Mouse (Mus musculus): ENCODE measurements around the gene Dync1i1. TPM values are rescaled to one million over a fixed set of nuclear protein-coding genes. Genes with fewer than 3 reads are reported as not detected.

Dync1i1 gene
- polyA plus RNA-seq, 1 experiment from 2014 or later: 5.2 TPM

DNA sequence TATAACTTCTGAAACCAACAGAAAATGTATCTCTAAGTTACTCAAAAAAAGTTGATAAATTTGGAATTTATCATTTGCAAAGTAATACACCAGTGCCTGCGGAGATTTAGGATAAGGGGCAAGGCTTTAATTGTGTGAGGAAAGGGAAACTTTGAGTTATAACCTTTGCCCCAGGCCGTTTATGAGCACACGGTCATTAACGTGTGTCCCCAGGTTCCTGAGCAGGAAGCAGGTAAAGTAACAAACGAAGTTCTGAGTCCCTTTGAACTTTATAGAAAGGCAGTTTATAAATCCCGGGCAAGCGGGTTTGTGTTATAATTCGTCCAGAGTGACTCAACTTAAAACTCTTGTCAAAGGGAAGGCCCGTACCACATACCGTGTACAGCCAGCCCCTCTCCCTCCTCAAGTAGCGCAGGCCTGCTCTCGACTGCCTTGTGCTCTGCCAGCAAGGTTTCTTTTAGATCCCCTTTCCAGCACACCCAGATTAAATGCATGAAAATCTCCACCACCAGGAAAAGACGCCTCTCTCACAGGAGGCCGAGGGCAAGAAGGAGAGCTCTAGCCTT, 103.1 kb downstream of the Dync1i1 start:
- no peak overlapping the region for H3K27ac ChIP-seq (ENCODE audit: low read depth, low read length)
- H3K9me3 ChIP-seq (ENCODE audit: control insufficient read depth, low read length): no peaks in the 10 kb centered on the region
- H3K27me3 ChIP-seq (ENCODE audit: control insufficient read depth, insufficient read depth, low read length): no peaks in the 10 kb centered on the region
- no peaks in the 10 kb centered on the region for H3K4me1 ChIP-seq (ENCODE audit: control insufficient read depth, insufficient read depth, low read length)
- no peaks in the 10 kb centered on the region for H3K36me3 ChIP-seq (ENCODE audit: control insufficient read depth, insufficient read depth, low read length)
- H3K9ac ChIP-seq (ENCODE audit: low read depth, low read length): no peak overlapping the region
- H3K4me3 ChIP-seq (ENCODE audit: low read length): no peak overlapping the region
- H3K4me2 ChIP-seq (replicated peaks; ENCODE audit: low read depth, low read length): no peak overlapping the region
- ATAC-seq (ENCODE audit: low FRiP score, low TSS enrichment): no peak
- WGBS: 34% methylated on average over 14 of the region's 14 CpGs

DNA sequence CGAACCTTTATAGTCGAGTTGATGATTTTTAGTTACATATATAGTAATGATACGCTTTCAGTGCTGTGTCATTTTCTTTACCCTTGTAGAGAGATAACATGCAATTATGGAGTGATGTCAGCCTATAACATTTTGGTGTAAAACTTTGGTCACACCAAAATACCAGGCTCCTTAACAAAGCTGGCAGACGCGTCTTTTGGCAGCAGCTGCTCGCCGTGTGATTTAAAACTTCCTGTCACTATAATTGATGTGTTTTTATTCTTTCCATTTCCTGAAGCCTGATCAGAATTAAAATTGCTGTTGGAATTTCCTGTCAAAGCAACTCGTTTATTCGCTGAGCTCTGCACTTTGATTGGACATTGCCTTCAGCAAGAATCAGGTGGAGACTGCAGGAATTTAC, 103.7 kb downstream of the Dync1i1 start:
- Histone ChIP-seq H3K4me1 (ENCODE audit: control insufficient read depth, insufficient read depth, low read length) (no peaks in the 10 kb centered on the region), H3K27me3 (ENCODE audit: control insufficient read depth, insufficient read depth, low read length) (no peaks in the 10 kb centered on the region), H3K36me3 (ENCODE audit: control insufficient read depth, insufficient read depth, low read length) (no peaks in the 10 kb centered on the region), H3K9me3 (ENCODE audit: control insufficient read depth, low read length) (no peaks in the 10 kb centered on the region), H3K4me3 (ENCODE audit: low read length) (no peak overlapping the region), H3K4me2 (replicated peaks; ENCODE audit: low read depth, low read length) (no peak overlapping the region), H3K27ac (ENCODE audit: low read depth, low read length) (no peak overlapping the region), H3K9ac (ENCODE audit: low read depth, low read length) (no peak overlapping the region)
- WGBS: 45% methylated on average over 9 of the region's 9 CpGs
- ATAC-seq (ENCODE audit: low FRiP score, low TSS enrichment): no peak

DNA sequence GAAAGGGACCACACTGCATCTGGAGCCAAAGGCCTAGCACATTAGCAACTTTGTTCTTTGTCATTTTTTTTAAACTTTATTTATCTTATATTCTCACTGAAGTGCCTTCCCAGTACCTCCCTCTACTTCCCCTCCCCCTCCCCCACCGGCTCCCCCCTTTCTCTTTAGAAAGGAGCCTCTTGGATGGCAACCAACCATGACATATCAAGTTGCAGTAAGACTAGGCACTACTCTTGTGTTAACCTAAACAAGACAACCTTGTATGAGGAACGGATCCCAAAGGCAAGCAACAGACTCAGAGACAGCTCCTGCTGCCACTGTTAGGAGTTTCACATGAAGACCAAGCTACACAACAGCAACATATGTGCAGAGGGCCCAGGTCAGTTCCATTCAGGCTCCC, 105.3 kb downstream of the Dync1i1 start:
- Histone ChIP-seq H3K9me3 (ENCODE audit: control insufficient read depth, low read length) (no peaks in the 10 kb centered on the region), H3K27me3 (ENCODE audit: control insufficient read depth, insufficient read depth, low read length) (no peaks in the 10 kb centered on the region), H3K9ac (ENCODE audit: low read depth, low read length) (no peak overlapping the region), H3K4me1 (ENCODE audit: control insufficient read depth, insufficient read depth, low read length) (no peaks in the 10 kb centered on the region), H3K36me3 (ENCODE audit: control insufficient read depth, insufficient read depth, low read length) (no peaks in the 10 kb centered on the region), H3K4me3 (ENCODE audit: low read length) (no peak overlapping the region), H3K4me2 (replicated peaks; ENCODE audit: low read depth, low read length) (no peak overlapping the region), H3K27ac (ENCODE audit: low read depth, low read length) (no peak overlapping the region)
- WGBS: 34% methylated on average over 2 of the region's 2 CpGs
- peak; percentile 80 for ATAC-seq (ENCODE audit: low FRiP score, low TSS enrichment)

DNA sequence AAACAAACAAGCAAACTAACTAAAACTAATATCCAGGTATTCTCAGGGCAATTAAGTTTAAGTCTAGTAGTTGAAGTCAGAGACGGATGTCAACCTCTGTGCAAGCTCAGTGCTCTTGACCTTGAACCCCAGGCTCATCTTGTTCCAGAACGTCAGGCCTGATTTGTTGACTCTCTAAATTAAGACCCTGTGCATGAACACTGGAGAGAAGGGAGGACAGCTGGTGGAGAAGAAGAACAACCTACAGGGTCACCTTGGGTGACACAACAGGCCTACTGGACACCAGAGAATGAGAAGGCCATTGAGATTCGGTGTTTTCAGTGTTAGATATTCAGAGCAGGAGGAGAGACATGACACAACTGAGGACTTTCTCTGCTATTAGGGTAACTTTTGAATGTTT, 105.8 kb downstream of the Dync1i1 start:
- H3K4me2 ChIP-seq (replicated peaks; ENCODE audit: low read depth, low read length): no peak overlapping the region
- H3K4me1 ChIP-seq (ENCODE audit: control insufficient read depth, insufficient read depth, low read length): no peaks in the 10 kb centered on the region
- H3K27ac ChIP-seq (ENCODE audit: low read depth, low read length): no peak overlapping the region
- no peak overlapping the region for H3K9ac ChIP-seq (ENCODE audit: low read depth, low read length)
- no peaks in the 10 kb centered on the region for H3K27me3 ChIP-seq (ENCODE audit: control insufficient read depth, insufficient read depth, low read length)
- H3K9me3 ChIP-seq (ENCODE audit: control insufficient read depth, low read length): no peaks in the 10 kb centered on the region
- peak; percentile 89 for ATAC-seq (ENCODE audit: low FRiP score, low TSS enrichment)
- no peaks in the 10 kb centered on the region for H3K36me3 ChIP-seq (ENCODE audit: control insufficient read depth, insufficient read depth, low read length)
- WGBS: 32% methylated on average over 3 of the region's 3 CpGs
- H3K4me3 ChIP-seq (ENCODE audit: low read length): no peak overlapping the region

DNA sequence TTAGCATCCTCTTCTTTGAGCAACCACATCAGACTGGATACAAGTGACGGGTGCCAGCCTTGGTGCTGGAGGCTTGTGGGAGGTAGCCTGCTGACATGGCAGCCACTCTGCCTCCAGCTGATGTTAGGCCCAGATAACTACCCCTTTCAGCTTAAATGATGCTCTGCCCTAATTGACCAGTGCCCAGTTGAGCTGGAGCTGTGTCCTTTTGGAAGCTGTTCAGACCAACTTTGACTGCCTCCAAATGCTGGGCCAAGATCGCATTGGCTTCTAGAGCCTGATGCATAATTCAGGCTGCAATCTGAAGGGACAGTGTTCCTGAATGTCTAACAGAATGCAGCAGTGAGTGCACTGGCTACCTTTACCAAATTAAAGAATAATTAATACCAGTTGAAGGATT, 107.4 kb downstream of the Dync1i1 start:
- no peak overlapping the region for H3K27ac ChIP-seq (ENCODE audit: low read depth, low read length)
- H3K4me1 ChIP-seq (ENCODE audit: control insufficient read depth, insufficient read depth, low read length): no peaks in the 10 kb centered on the region
- H3K9ac ChIP-seq (ENCODE audit: low read depth, low read length): no peak overlapping the region
- no peaks in the 10 kb centered on the region for H3K27me3 ChIP-seq (ENCODE audit: control insufficient read depth, insufficient read depth, low read length)
- H3K9me3 ChIP-seq (ENCODE audit: control insufficient read depth, low read length): no peaks in the 10 kb centered on the region
- H3K4me3 ChIP-seq (ENCODE audit: low read length): no peak overlapping the region
- ATAC-seq (ENCODE audit: low FRiP score, low TSS enrichment): no peak
- no peaks in the 10 kb centered on the region for H3K36me3 ChIP-seq (ENCODE audit: control insufficient read depth, insufficient read depth, low read length)
- no peak overlapping the region for H3K4me2 ChIP-seq (replicated peaks; ENCODE audit: low read depth, low read length)
- 92% methylated on average over 2 of the region's 2 CpGs for WGBS

DNA sequence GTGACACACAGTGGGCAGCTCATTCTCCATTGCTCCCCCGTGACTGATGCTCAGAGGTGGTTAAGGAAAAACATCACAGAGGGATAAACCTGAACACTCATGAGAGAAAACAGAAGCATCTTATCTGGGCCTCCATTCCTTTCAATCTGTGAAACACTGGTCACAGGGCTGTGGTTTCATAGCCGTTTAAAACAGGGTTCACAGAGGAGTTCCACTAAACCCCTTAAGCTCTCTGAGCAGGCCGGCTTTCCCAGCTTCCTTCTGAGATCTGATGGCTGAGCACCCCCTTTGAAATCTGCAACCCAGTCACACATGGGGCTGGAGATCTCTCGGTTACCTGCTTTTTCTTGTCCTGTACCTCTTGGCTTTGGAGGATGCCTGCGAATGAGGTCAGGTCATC, 117.0 kb downstream of the Dync1i1 start:
- Histone ChIP-seq H3K9ac (ENCODE audit: low read depth, low read length) (no peak overlapping the region), H3K9me3 (ENCODE audit: control insufficient read depth, low read length) (peaks cover 3% of the 10 kb centered on the region), H3K27ac (ENCODE audit: low read depth, low read length) (no peak overlapping the region), H3K4me3 (ENCODE audit: low read length) (no peak overlapping the region), H3K4me2 (replicated peaks; ENCODE audit: low read depth, low read length) (no peak overlapping the region), H3K36me3 (ENCODE audit: control insufficient read depth, insufficient read depth, low read length) (no peaks in the 10 kb centered on the region), H3K27me3 (ENCODE audit: control insufficient read depth, insufficient read depth, low read length) (no peaks in the 10 kb centered on the region), H3K4me1 (ENCODE audit: control insufficient read depth, insufficient read depth, low read length) (no peaks in the 10 kb centered on the region)
- ATAC-seq (ENCODE audit: low FRiP score, low TSS enrichment): no peak
- 72% methylated on average over 5 of the region's 5 CpGs for WGBS

DNA sequence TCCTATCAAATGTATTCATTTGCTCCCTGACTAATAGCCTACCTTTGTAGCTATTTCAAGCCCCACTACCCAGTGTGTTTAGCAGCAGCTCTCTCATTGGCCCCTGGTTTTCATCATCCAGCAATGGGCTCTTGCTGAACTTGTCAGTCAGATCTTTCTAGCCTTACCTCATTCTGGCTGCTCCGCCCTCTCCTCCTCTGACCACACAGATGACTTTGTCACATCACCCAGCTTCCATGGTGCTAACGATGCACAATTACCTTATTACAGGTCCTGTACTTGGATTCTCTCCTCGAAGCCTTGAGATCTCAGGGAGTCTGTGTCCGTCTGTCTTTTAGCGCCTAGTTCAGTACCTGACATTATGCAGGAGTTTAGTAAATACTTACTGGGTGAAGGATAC, 120.7 kb downstream of the Dync1i1 start:
- Histone ChIP-seq H3K27ac (ENCODE audit: low read depth, low read length) (no peak overlapping the region), H3K9me3 (ENCODE audit: control insufficient read depth, low read length) (peaks cover 3% of the 10 kb centered on the region), H3K4me2 (replicated peaks; ENCODE audit: low read depth, low read length) (no peak overlapping the region), H3K36me3 (ENCODE audit: control insufficient read depth, insufficient read depth, low read length) (no peaks in the 10 kb centered on the region), H3K4me3 (ENCODE audit: low read length) (no peak overlapping the region), H3K27me3 (ENCODE audit: control insufficient read depth, insufficient read depth, low read length) (no peaks in the 10 kb centered on the region), H3K9ac (ENCODE audit: low read depth, low read length) (no peak overlapping the region), H3K4me1 (ENCODE audit: control insufficient read depth, insufficient read depth, low read length) (no peaks in the 10 kb centered on the region)
- no peak for ATAC-seq (ENCODE audit: low FRiP score, low TSS enrichment)
- WGBS: 96% methylated on average over 5 of the region's 5 CpGs

DNA sequence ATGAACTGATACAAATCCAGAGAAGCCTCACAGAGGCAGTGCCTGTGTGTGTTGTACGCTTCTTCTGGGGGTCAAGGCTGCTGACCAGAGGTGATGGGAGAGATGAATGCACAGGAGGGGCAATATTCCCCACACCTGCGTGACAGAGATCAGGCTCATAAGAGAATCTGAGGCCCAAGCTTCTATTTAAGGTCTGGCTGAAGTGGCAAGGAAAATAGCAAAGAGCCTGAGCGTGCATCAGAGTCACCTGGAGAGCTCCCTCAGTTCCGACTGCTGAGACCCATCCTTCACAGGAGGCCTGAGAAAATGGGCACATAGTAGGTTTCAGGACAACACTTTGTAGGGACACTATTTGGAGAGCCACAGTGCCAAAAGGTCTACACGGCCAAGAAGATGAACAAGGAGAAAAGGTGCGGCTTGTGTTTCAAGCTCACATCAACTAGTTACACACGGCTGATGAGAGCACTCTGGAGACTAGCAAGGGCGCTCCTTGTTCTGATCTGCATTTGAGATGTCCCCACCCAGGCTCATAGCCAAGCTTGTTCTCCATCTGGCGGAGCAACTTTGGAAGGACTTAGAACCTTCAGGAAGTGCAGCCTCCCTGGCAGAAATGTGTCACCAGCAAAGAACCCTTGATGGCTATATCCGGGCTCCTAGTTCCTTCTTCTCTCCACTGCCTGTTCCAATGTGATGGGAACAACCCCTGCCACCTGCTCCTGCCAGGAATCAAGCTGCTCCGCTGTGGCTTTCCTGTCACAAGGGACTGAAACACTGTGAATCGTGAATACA, 128.8 kb downstream of the Dync1i1 start:
- Histone ChIP-seq H3K4me1 (ENCODE audit: control insufficient read depth, insufficient read depth, low read length) (peaks cover 5% of the 10 kb centered on the region; the same call in 1 of the 2 replicates), H3K27ac (ENCODE audit: low read depth, low read length) (no peak overlapping the region), H3K9me3 (ENCODE audit: control insufficient read depth, low read length) (no peaks in the 10 kb centered on the region), H3K4me2 (replicated peaks; ENCODE audit: low read depth, low read length) (no peak overlapping the region), H3K9ac (ENCODE audit: low read depth, low read length) (no peak overlapping the region), H3K27me3 (ENCODE audit: control insufficient read depth, insufficient read depth, low read length) (no peaks in the 10 kb centered on the region; the same call in 1 of the 2 replicates), H3K36me3 (ENCODE audit: control insufficient read depth, insufficient read depth, low read length) (no peaks in the 10 kb centered on the region), H3K4me3 (ENCODE audit: low read length) (no peak overlapping the region)
- WGBS: 88% methylated on average over 12 of the region's 12 CpGs
- ATAC-seq (ENCODE audit: low FRiP score, low TSS enrichment): no peak

DNA sequence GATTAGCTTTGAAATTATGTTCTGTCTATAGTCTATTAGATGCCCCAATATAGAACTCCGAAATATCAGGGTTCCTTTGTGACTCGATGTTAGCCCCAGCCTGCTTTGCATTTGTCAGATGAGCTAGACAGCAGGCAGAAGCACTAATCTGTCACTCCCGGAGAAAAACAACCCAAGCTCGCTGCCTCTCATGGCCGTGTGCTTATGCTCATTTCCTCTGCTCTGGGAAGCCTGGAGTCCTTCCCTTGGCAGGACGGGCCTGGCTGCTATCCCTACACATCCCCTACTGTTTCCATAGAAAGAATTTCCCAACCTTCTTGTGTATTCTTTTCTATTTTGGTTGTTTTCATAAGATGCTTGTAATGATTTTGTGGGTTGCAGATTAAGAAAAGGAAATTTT, 130.1 kb downstream of the Dync1i1 start:
- no peak overlapping the region for H3K4me3 ChIP-seq (ENCODE audit: low read length)
- peaks cover 6% of the 10 kb centered on the region; the same call in 1 of the 2 replicates for H3K4me1 ChIP-seq (ENCODE audit: control insufficient read depth, insufficient read depth, low read length)
- H3K9me3 ChIP-seq (ENCODE audit: control insufficient read depth, low read length): no peaks in the 10 kb centered on the region
- H3K36me3 ChIP-seq (ENCODE audit: control insufficient read depth, insufficient read depth, low read length): no peaks in the 10 kb centered on the region
- ATAC-seq (ENCODE audit: low FRiP score, low TSS enrichment): no peak
- no peaks in the 10 kb centered on the region; the same call in 1 of the 2 replicates for H3K27me3 ChIP-seq (ENCODE audit: control insufficient read depth, insufficient read depth, low read length)
- WGBS: 63% methylated on average over 6 of the region's 6 CpGs
- H3K27ac ChIP-seq (ENCODE audit: low read depth, low read length): no peak overlapping the region
- H3K4me2 ChIP-seq (replicated peaks; ENCODE audit: low read depth, low read length): no peak overlapping the region
- H3K9ac ChIP-seq (ENCODE audit: low read depth, low read length): no peak overlapping the region

All from kidney, embryonic 14.5 days (tissue).